Mouse (Mus musculus): ENCODE data around the gene Runx2. TPM values are rescaled to one million over a fixed set of nuclear protein-coding genes. Genes with fewer than 3 reads are reported as not detected.
A peak's percentile ranks its signal among the peaks of the same experiment; 100 is the strongest.

The Runx2 gene
- total and polyA plus RNA-seq, 3 experiments: not detected

DNA sequence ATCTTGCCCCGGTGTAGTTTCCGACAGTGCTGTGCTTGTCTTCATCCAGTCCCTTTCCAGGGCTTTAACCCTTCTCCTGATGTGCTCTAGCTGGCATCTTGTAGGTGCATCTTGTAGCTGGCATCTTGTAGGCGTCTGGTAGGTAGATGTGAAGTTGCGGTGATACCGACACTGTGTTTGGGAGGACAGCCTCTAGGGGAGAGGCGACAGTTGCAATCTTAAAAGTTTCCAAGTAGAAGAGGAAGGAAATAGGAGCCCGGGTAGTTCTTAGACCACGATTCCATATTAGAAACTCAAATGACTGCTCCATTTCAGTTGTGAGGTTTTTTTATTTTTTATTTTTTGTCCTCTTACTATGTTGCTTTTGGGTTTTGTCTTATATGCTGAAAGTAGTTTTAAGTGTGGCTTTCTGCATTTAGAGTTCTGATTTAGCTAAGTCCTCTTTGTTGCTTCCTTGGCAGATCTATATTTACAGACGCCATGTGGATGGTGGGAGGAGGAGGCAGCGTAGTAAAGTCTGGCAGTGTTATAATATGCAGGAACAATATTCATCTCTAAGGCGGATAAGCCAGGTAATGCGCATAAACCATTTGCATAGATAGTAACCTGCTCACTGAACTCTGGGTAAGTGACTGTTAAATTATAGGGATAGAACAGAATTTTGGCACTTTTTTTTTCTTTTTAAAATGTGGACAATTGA, 22.2 kb downstream of the Runx2 start:
- Histone ChIP-seq H3K36me3 (ENCODE audit: control insufficient read depth in 1 of 2, insufficient read depth in 2 of 2, low read length in 2 of 2) (peaks cover 3 to 5% of the 10 kb centered on the region in 2 experiments; a peak in 2 of 4 replicates), H3K79me2 (ENCODE audit: control insufficient read depth, insufficient read depth, low read length, poor library complexity) (no peaks in the 10 kb centered on the region), H3K4me1 (ENCODE audit: control insufficient read depth in 1 of 2, insufficient read depth in 2 of 2, low read length in 2 of 2) (peaks cover 2 to 3% of the 10 kb centered on the region in 2 experiments; a peak in 3 of 4 replicates), H3K9ac (ENCODE audit: control insufficient read depth, low read depth, low read length, poor library complexity, severe bottlenecking) (no peak overlapping the region), H3K4me3 (ENCODE audit: control insufficient read depth in 1 of 2, insufficient read depth in 1 of 2, low read depth in 2 of 2, low read length in 2 of 2) (no peak overlapping the region), H3K27ac (ENCODE audit: control insufficient read depth, low read depth, low read length) (no peak overlapping the region), H3K27me3 (ENCODE audit: control insufficient read depth in 1 of 2, insufficient read depth in 2 of 2, low read length in 2 of 2) (no peaks in the 10 kb centered on the region), H3K9me3 (replicated peaks; ENCODE audit: insufficient read depth, low read length) (no peaks in the 10 kb centered on the region)
- DNase-seq (ENCODE audit: low read depth, low spot score): no peak
- TF ChIP-seq E2F4 (IDR thresholded peaks at IDR 0.05; ENCODE audit: borderline replicate concordance, low read depth, low read length) (no peak), UBTF (IDR thresholded peaks at IDR 0.05; ENCODE audit: borderline replicate concordance, insufficient read depth, low read depth, low read length) (no peak), ELF1 (IDR thresholded peaks at IDR 0.05; ENCODE audit: low read depth, low read length) (no peak), TBP (IDR thresholded peaks at IDR 0.05; ENCODE audit: low read depth, low read length) (no peak), NELFE (IDR thresholded peaks at IDR 0.05; ENCODE audit: low read depth, low read length) (no peak), MEF2A (IDR thresholded peaks at IDR 0.05; ENCODE audit: extremely low read depth, insufficient replicate concordance, low read depth, low read length, poor library complexity, severe bottlenecking) (no peak), ETS1 (IDR thresholded peaks at IDR 0.05; ENCODE audit: low read depth, low read length) (no peak), KAT2A (conservative IDR thresholded peaks at IDR 0.05; ENCODE audit: low read depth, low read length) (no peak), TAL1 (IDR thresholded peaks at IDR 0.05; ENCODE audit: low read length) (no peak), GATA1 (IDR thresholded peaks at IDR 0.05; ENCODE audit: low read depth, low read length) (no peak), CHD2 (IDR thresholded peaks at IDR 0.05; ENCODE audit: low read length) (no peak), MXI1 (IDR thresholded peaks at IDR 0.05; ENCODE audit: low read depth, low read length) (no peak), CHD1 (IDR thresholded peaks at IDR 0.05; ENCODE audit: low read depth, low read length) (no peak), EP300 (IDR thresholded peaks at IDR 0.05; ENCODE audit: low read depth in 1 of 2, low read length in 2 of 2) (no peak), ZNF384 (IDR thresholded peaks at IDR 0.05; ENCODE audit: low read depth, low read length) (no peak)

GRCm38 (mm10) chr17:44788982-44789747, 25.4 kb downstream of the Runx2 start:
- Histone ChIP-seq H3K9ac (ENCODE audit: control insufficient read depth, low read depth, low read length, poor library complexity, severe bottlenecking) (no peak overlapping the region), H3K9me3 (replicated peaks; ENCODE audit: insufficient read depth, low read length) (no peaks in the 10 kb centered on the region), H3K4me3 (ENCODE audit: control insufficient read depth in 1 of 2, insufficient read depth in 1 of 2, low read depth in 2 of 2, low read length in 2 of 2) (no peak overlapping the region), H3K27me3 (ENCODE audit: control insufficient read depth in 1 of 2, insufficient read depth in 2 of 2, low read length in 2 of 2) (no peaks in the 10 kb centered on the region), H3K27ac (ENCODE audit: control insufficient read depth, low read depth, low read length) (no peak overlapping the region), H3K36me3 (ENCODE audit: control insufficient read depth in 1 of 2, insufficient read depth in 2 of 2, low read length in 2 of 2) (peaks cover 0 to 4% of the 10 kb centered on the region in 2 experiments; a peak in 1 of 4 replicates), H3K79me2 (ENCODE audit: control insufficient read depth, insufficient read depth, low read length, poor library complexity) (no peaks in the 10 kb centered on the region), H3K4me1 (ENCODE audit: control insufficient read depth in 1 of 2, insufficient read depth in 2 of 2, low read length in 2 of 2) (peaks cover 0 to 2% of the 10 kb centered on the region in 2 experiments; a peak in 1 of 4 replicates)
- TF ChIP-seq ZNF384 (IDR thresholded peaks at IDR 0.05; ENCODE audit: low read depth, low read length) (no peak), E2F4 (IDR thresholded peaks at IDR 0.05; ENCODE audit: borderline replicate concordance, low read depth, low read length) (no peak), HCFC1 (IDR thresholded peaks at IDR 0.05; ENCODE audit: low read depth, low read length) (no peak), RAD21 (IDR thresholded peaks at IDR 0.05; ENCODE audit: low read depth, low read length) (peak; percentile 47), POLR2A (IDR thresholded peaks at IDR 0.05; ENCODE audit: control insufficient read depth in 1 of 2, insufficient read depth in 1 of 2, low read depth in 1 of 2, low read length in 2 of 2, poor library complexity in 1 of 2) (no peak), CTCF (IDR thresholded peaks at IDR 0.05 in 2 of 3, conservative IDR thresholded peaks at IDR 0.05 in 1 of 3; ENCODE audit: control insufficient read depth in 1 of 3, insufficient read depth in 1 of 3, low read depth in 2 of 3, low read length in 3 of 3, poor library complexity in 1 of 3, severe bottlenecking in 1 of 3) (peak; percentile 21 to 41 (median 21); a peak in 4 of 6 replicates), MAX (IDR thresholded peaks at IDR 0.05; ENCODE audit: low read length) (no peak), NELFE (IDR thresholded peaks at IDR 0.05; ENCODE audit: low read depth, low read length) (no peak), MAFK (IDR thresholded peaks at IDR 0.05; ENCODE audit: borderline replicate concordance, low read depth, low read length) (no peak), SMC3 (IDR thresholded peaks at IDR 0.05; ENCODE audit: low read depth, low read length) (peak; percentile 43), TBP (IDR thresholded peaks at IDR 0.05; ENCODE audit: low read depth, low read length) (no peak), ZC3H11A (IDR thresholded peaks at IDR 0.05; ENCODE audit: low read depth, low read length) (peak; percentile 24), JUND (IDR thresholded peaks at IDR 0.05; ENCODE audit: low read depth, low read length) (no peak), MEF2A (IDR thresholded peaks at IDR 0.05; ENCODE audit: extremely low read depth, insufficient replicate concordance, low read depth, low read length, poor library complexity, severe bottlenecking) (no peak), SIN3A (IDR thresholded peaks at IDR 0.05; ENCODE audit: low read length) (no peak), TCF12 (IDR thresholded peaks at IDR 0.05; ENCODE audit: low read depth, low read length) (no peak), GABPA (IDR thresholded peaks at IDR 0.05; ENCODE audit: low read depth, low read length) (no peak), ZMIZ1 (IDR thresholded peaks at IDR 0.05; ENCODE audit: low read depth, low read length) (no peak)
- peak; percentile 21 for DNase-seq (ENCODE audit: low read depth, low spot score)
